25 mouse cellular contexts compared by ENCODE assay signal in the genomic region with DNA sequence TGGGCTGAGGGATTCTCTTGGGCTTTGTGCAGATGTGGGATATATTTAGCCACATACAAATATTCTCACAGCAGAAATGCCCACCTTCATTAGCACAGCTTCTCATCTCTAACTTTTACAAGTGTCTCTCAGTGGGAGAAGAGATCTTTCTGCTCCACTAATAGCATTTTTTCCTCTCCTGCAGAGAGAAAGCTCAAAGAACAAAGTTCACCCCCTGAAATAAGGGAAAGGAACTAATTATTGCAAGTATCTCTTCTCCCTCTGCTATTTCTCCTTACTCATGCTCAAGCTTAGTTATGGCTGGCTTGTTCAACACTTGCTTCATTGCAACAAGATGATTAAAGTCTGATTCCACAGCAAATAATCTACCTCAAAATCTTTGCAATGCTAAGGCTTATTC.
"Had no signal": no experiment of that assay in that cellular context is flagged by ENCODE, and none has a peak within 500 bp of the region (broad histone marks: within the 10 kb centered on the region; RNA-seq: fewer than 3 reads in every experiment).

No protein-coding gene starts in this region.

- H3K27me3 ChIP-seq: heart, embryonic 12.5 days; hindbrain, embryonic 12.5 days; intestine, embryonic 15.5 days; limb, embryonic 12.5 days; liver, embryonic 13.5 days; liver, embryonic 15.5 days had no signal

- H3K27ac ChIP-seq: gastrocnemius, adult 2 months; heart, embryonic 10.5 days; hindbrain, embryonic 10.5 days; hindbrain, embryonic 12.5 days; hindbrain, embryonic 14.5 days; intestine, embryonic 15.5 days; layer of hippocampus, adult 2 months; left cerebral cortex, adult 2 months; limb, embryonic 10.5 days; limb, embryonic 12.5 days; liver, embryonic 13.5 days; liver, embryonic 15.5 days had no signal

- H3K9ac ChIP-seq: heart, embryonic 12.5 days; hindbrain, embryonic 12.5 days; hindbrain, embryonic 14.5 days; intestine, embryonic 15.5 days; limb, embryonic 12.5 days; liver, embryonic 13.5 days; liver, embryonic 15.5 days; liver, postnatal 0 days had no signal

- DNase-seq: gastrocnemius, adult 2 months; gastrocnemius, postnatal 10 days; gastrocnemius, postnatal 25 days; heart, adult 18-20 months; heart, postnatal 10 days; heart, postnatal 4 days; kidney, postnatal 10 days; liver; liver, embryonic 13.5 days; liver, postnatal 0 days had no signal

- H3K4me2 ChIP-seq: heart, embryonic 12.5 days; hindbrain, embryonic 12.5 days; hindbrain, embryonic 14.5 days; intestine, embryonic 15.5 days; limb, embryonic 12.5 days; liver, embryonic 11.5 days; liver, embryonic 13.5 days; liver, embryonic 15.5 days had no signal

- H3K36me3 ChIP-seq: heart, embryonic 10.5 days; heart, embryonic 12.5 days; hindbrain, embryonic 10.5 days; hindbrain, embryonic 12.5 days; intestine, embryonic 15.5 days; limb, embryonic 10.5 days; limb, embryonic 12.5 days; liver, embryonic 13.5 days; liver, embryonic 15.5 days had no signal

- H3K4me3 ChIP-seq: gastrocnemius, adult 2 months; heart, embryonic 10.5 days; heart, embryonic 12.5 days; hindbrain, embryonic 10.5 days; hindbrain, embryonic 12.5 days; intestine, embryonic 15.5 days; layer of hippocampus, adult 2 months; left cerebral cortex, adult 2 months; limb, embryonic 10.5 days; limb, embryonic 12.5 days; liver, embryonic 13.5 days; liver, embryonic 15.5 days had no signal

- ATAC-seq: hindbrain, embryonic 16.5 days; inflammation-experienced regulatory T-cells, adult 6 months; intestine, embryonic 15.5 days; intestine, postnatal 0 days; liver, postnatal 0 days had no signal

- H3K9me3 ChIP-seq: heart, embryonic 10.5 days; hindbrain, embryonic 10.5 days; hindbrain, embryonic 12.5 days; intestine, embryonic 15.5 days; limb, embryonic 10.5 days; limb, embryonic 12.5 days; liver, embryonic 13.5 days; liver, embryonic 15.5 days had no signal

- H3K4me1 ChIP-seq: heart, embryonic 10.5 days; heart, embryonic 12.5 days; hindbrain, embryonic 10.5 days; hindbrain, embryonic 12.5 days; intestine, embryonic 15.5 days; limb, embryonic 10.5 days; limb, embryonic 12.5 days; liver, embryonic 13.5 days; liver, embryonic 15.5 days had no signal
